Mouse (Mus musculus): Measurements from ENCODE around the gene Gm21985.

DNA sequence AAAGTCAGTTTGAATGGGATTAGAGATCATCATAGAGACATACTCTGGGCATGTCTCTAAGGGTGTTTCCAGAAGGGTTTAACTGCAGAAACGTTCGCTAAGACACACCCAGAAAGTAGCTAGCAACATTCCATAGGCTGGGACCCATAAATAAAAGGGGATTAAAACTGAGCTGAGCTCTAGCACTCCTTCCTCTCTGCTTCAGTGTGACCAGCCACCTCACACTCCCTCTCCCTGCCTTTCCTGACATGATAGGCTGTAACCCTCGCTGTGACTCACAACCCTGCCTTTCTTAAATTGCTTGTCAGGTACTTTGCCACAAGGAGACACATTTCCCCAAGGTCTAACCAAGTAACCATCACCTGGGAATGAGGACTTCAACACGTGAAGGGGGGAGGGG, 28.1 kb upstream of the Gm21985 start:
- TF ChIP-seq CTCF (IDR thresholded peaks at IDR 0.05; ENCODE audit: extremely low read depth, insufficient read length, insufficient replicate concordance, low read depth, low read length) (no peak), POLR2A (IDR thresholded peaks at IDR 0.05; ENCODE audit: low read depth, low read length) (no peak)
